Mouse (Mus musculus): ENCODE data around the gene Tacc2. TPM values are rescaled to one million over a fixed set of nuclear protein-coding genes. Genes with fewer than 3 reads are reported as not detected.

The Tacc2 gene
- polyA plus RNA-seq, 1 experiment from 2014 or later = 40.0 TPM

DNA sequence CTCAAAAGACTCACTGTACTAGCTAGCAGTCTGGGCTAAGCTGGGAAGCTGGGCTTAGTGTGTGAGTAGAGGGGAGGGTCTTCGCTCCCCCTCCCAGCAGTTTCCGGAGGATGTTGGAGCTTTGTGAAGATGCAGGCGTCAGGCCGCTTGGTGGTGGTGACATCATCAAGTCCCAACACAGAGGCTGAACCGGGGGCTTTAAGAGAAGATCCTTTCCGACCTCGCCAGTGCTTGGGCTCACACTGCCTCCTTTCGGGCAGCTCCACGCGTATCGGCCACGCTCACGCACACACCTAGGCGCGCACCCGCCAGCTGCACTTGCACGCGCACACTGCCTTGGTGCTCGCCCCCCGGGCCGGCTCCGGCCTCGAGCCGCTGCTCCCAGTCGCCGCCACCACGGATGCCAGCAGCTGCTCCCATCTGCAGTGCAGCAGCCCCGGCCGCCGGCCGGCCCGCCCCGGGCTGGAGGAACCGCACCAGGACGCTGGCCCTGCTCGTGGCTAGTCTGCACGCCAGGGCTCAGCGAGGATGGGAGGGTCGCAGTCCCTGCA is 115.2 kb downstream of the Tacc2 start:
- ChIA-PET POLR2A (no interaction called here), CTCF (no interaction called here)
- in situ Hi-C loops (cut with MboI; ENCODE audit: low pct_unique_long_range_greater_than_20kb) = no loop called here
- H3K27me3 ChIP-seq = no peaks in the 10 kb centered on the region
- no peak for ATAC-seq
- no peak for DNase-seq (ENCODE audit: low read depth, low spot score)
- no peak for TF ChIP-seq CTCF (IDR thresholded peaks at IDR 0.05)

DNA sequence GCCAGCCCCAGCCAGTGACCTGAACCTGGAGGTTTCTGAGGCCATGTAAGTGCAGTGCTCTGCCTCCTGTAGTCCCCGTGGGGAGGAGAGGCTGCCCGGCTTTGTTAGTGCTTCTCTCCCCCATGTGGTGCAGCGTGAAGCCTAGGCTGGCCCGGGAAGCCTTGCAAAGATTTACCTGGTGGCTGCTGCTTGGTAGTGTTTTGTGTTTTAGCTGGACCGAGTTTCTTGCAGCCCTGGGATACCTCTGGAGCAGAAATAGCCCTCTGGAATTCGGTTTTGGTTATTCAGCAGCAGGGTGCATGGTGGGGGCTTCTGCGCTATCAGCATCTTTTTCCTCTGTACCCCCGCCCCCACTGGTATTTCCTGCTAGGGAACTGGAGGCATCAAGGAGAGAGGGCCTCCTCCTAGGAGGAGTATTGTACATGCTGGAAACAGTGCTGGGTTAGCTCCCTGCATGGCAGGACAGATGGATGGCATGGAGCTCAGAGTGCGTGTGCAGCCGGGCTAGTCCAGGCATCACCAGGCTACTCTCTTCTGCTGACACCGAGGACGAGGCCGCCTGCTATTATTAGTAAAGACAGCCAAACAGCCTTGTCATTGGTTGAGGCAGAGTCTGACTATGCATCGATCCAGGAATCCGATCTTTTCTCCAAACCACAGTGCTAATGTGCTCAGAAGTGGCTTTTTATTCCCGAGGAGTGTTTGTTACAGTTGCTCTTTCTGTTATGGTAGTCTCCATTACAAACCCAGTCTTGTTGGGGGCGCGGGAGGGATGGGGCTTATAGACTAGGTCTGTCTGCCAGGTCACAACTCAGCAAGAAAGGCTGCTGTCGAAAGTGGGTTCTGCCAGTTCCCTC is 115.9 kb downstream of the Tacc2 start:
- POLR2A ChIA-PET = no interaction called here
- H3K27me3 ChIP-seq = no peaks in the 10 kb centered on the region
- in situ Hi-C loops (cut with MboI; ENCODE audit: low pct_unique_long_range_greater_than_20kb) = no loop called here
- no peak for ATAC-seq
- DNase-seq (ENCODE audit: low read depth, low spot score) = no peak
- TF ChIP-seq CTCF (IDR thresholded peaks at IDR 0.05) = no peak
- CTCF ChIA-PET = no interaction called here

DNA sequence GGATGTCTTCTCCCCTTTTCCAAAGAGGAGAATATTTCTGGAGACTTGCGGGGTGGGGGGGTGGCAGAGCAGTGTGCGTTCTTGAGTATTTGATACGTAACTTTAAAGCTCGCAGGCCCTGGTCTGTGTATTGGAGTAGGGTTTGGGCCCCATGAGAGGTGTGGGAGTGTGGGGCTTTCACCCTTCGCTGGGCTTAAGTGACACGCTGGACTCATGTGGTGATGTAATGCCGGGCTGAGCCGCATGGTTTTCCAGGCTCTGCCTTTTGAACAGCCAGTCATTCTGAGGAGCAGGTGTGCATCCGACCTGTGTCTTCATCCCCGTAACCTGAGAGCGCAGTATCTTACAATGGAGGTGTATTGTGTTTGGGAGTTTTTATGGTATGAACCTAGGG is 116.6 kb downstream of the Tacc2 start:
- TF ChIP-seq CTCF (IDR thresholded peaks at IDR 0.05) = no peak
- in situ Hi-C loops (cut with MboI; ENCODE audit: low pct_unique_long_range_greater_than_20kb) = no loop called here
- ChIA-PET POLR2A (no interaction called here), CTCF (no interaction called here)
- DNase-seq (ENCODE audit: low read depth, low spot score) = no peak
- H3K27me3 ChIP-seq = no peaks in the 10 kb centered on the region
- ATAC-seq = no peak

DNA sequence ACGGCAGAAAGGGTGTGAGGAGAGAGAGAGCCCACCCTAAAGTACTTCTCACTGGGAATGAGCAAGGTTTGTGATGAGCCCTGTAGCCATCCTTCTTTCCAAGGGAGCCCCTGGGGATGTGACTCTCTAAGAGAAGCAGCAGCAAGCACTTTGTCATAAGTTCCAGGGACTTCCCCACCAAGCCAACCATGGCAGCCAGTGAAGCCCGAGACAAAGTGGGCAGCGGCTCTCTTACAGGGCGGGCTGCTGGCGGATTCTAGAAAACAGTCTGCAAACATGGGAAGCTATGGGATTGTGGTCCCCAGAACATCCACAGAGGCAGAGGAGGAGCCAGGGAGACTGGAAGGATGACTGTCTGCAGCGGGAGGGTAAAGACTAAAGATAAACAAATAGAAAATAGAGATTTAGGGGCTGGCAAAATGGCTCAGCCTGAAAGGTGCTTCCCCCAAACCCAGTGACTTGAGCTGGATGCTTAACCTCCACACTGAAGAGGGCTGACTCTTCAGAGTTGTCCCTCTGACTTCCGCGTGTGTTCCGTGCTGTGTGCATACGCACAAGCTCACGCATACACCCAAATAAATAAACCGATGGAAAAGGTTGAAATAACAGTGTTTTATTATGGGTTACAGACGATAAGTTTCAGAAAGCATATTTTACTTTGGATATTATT is 118.6 kb downstream of the Tacc2 start:
- in situ Hi-C loops (cut with MboI; ENCODE audit: low pct_unique_long_range_greater_than_20kb) = loop anchor here (5.0 kb wide), 1 partner anchor 501 kb away; no protein-coding TSS in a partner anchor
- peak; percentile 86 for ATAC-seq
- ChIA-PET CTCF (interaction anchor here (1.0 to 2.0 kb wide), 5 partner anchors 13 to 67 kb away, joined by 3 to 5 read pairs (median 3); no protein-coding TSS in a partner anchor), POLR2A (no interaction called here)
- TF ChIP-seq CTCF (IDR thresholded peaks at IDR 0.05) = no peak
- no peak for DNase-seq (ENCODE audit: low read depth, low spot score)
- H3K27me3 ChIP-seq = no peaks in the 10 kb centered on the region

DNA sequence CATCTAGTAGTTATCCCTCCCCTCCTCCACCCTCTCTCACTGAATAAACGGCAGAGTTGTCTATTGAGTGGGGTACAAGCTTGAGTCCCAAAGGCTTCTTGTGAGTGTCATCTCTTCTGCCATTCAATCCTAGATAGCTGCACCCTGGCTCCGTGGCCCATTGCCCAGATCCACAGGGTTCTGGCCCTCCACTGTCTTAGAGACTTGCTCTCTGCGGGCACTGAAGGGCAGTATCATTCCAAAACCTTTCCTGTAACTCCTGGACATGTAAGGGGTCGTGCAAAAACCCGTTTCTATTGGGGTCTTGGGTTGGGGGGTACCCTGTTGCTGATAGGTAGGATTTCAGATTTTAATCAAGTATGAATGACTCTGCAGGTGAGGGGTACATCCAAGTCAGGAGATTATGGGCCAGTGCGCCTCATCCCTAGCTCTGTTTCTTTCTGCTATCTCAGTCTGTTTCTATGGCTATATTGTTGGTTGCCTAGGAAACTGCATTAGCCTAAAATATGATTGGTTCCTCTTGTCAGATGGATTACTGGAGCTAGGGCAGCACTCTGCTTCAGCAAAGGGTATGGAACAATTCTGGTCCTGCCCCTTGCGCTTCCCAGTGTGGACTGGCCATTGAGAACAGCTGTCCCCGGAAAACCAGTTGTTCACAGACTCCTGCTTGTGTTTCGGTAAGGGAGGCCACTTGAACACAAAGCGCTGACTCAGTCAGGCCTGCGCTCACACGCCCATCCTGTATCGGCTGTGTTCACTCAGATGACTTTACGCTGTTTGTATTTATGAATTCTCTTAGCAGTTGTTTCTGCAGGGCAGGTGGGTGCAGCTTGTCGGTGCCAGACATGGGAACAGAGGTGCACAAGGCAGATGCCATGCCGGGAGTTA is 119.4 kb downstream of the Tacc2 start:
- TF ChIP-seq CTCF (IDR thresholded peaks at IDR 0.05) = no peak
- no peaks in the 10 kb centered on the region for H3K27me3 ChIP-seq
- DNase-seq (ENCODE audit: low read depth, low spot score) (no peak), ATAC-seq (no peak)
- ChIA-PET POLR2A (no interaction called here), CTCF (interaction anchor here (1.0 to 2.0 kb wide), 7 partner anchors 12 to 66 kb away, joined by 3 to 5 read pairs (median 4); no protein-coding TSS in a partner anchor)
- in situ Hi-C loops (cut with MboI; ENCODE audit: low pct_unique_long_range_greater_than_20kb) = loop anchor here (5.0 kb wide), 1 partner anchor 501 kb away; no protein-coding TSS in a partner anchor

DNA sequence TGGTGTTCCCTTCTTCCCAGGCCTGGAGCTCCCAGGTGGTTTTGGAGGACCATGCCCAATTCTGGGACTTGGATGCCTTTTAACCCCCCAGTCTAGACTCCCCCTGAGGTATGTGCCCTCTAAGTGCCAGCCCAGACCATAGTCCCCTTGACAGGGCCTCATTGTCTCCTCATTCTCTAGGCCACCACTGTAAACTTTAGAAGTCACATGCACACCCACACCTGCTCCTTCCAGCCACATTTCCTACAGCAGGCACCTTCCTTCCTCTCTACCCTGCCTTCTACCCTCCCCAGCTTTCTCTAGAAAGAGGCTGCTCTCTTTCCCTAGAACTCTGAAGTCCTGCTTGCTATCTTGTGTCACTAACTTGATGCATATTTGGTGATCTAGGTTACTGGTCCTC is 121.2 kb downstream of the Tacc2 start:
- in situ Hi-C loops (cut with MboI; ENCODE audit: low pct_unique_long_range_greater_than_20kb) = loop anchor here (5.0 kb wide), 1 partner anchor 499 kb away; no protein-coding TSS in a partner anchor
- DNase-seq (ENCODE audit: low read depth, low spot score) (no peak), ATAC-seq (no peak)
- H3K27me3 ChIP-seq = no peaks in the 10 kb centered on the region
- no peak for TF ChIP-seq CTCF (IDR thresholded peaks at IDR 0.05)
- ChIA-PET CTCF (no interaction called here), POLR2A (interaction anchor here (0.7 kb wide), 1 partner anchor 134 kb away, joined by 5 read pairs; no protein-coding TSS in a partner anchor)

DNA sequence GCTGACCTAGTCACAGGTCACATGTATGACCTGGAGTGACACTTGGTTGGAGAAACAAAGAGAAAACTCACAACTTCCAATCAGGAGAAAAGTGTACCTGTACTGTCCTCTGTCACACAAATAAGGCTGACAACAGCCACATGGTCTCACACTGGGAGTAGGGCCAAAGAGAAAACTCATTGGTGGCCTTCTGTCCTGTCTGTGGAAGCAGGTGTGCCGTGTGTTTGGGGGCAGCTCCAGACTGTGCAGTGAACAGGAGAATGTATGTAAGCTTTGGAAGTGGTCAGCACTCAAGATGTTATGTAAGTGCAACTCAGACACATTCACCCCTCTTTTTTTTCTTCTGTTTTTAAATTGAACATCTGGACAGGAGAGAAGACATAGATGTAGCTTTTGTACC is 124.1 kb downstream of the Tacc2 start:
- ChIA-PET CTCF (interaction anchor here (0.9 kb wide), 1 partner anchor 11 kb away, joined by 4 read pairs; no protein-coding TSS in a partner anchor), POLR2A (no interaction called here)
- ATAC-seq (no peak), DNase-seq (ENCODE audit: low read depth, low spot score) (no peak)
- no peaks in the 10 kb centered on the region for H3K27me3 ChIP-seq
- in situ Hi-C loops (cut with MboI; ENCODE audit: low pct_unique_long_range_greater_than_20kb) = no loop called here
- no peak for TF ChIP-seq CTCF (IDR thresholded peaks at IDR 0.05)

DNA sequence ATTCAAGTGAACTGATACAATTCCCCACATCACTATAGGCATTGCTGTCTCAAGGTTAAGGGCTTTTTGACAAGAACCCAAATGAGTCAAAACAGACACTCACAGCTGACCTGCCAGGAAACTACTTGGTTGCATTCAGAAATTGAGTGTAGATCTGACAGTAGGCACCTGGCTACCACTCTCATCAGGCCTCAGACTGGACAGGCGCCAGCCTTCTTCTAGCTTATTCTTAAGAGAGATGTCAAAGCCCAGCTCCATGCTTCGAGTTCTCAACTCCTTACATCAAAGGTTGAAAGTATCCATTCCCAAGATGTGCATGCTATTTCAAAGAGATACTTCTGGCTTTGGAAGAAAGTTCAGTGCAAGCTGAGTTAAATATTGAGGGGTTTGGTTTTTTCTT is 128.0 kb downstream of the Tacc2 start:
- DNase-seq (ENCODE audit: low read depth, low spot score) (no peak), ATAC-seq (no peak)
- H3K27me3 ChIP-seq = no peaks in the 10 kb centered on the region
- in situ Hi-C loops (cut with MboI; ENCODE audit: low pct_unique_long_range_greater_than_20kb) = no loop called here
- POLR2A ChIA-PET = no interaction called here
- CTCF ChIA-PET = interaction anchor here (1.1 to 1.3 kb wide), 2 partner anchors 25 to 36 kb away, joined by 4 read pairs; no protein-coding TSS in a partner anchor
- no peak for TF ChIP-seq CTCF (IDR thresholded peaks at IDR 0.05)

DNA sequence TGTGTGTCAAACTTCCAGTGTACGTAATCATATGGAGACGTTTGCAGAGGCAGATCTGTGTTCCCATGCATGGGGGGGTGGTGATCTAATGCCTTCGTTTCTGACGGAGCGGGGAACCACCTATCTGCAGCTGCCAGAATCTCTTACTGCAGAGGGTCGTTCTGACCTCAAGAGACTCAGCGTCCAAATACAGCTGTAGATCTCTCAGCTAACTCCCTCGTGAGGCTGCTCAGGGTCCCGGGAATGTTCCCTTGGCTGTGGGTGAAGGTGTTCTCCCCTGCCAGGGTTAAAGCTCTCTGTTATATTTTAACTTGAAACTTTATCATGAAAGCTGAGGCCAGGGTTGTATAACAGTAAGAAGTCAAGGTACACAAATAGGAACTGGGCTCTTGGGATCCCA is 131.7 kb downstream of the Tacc2 start:
- no peaks in the 10 kb centered on the region for H3K27me3 ChIP-seq
- in situ Hi-C loops (cut with MboI; ENCODE audit: low pct_unique_long_range_greater_than_20kb) = no loop called here
- DNase-seq (ENCODE audit: low read depth, low spot score) (no peak), ATAC-seq (no peak)
- CTCF ChIA-PET = interaction anchor here (0.8 to 2.7 kb wide), 6 partner anchors 12 to 53 kb away, joined by 3 to 7 read pairs (median 4); no protein-coding TSS in a partner anchor
- TF ChIP-seq CTCF (IDR thresholded peaks at IDR 0.05) = no peak
- POLR2A ChIA-PET = no interaction called here

All from Patski (cell line).